Mouse (Mus musculus) liver, embryonic 14.5 days (tissue): ENCODE data around the gene Gfod1. TPM values are rescaled to one million over a fixed set of nuclear protein-coding genes. Genes with fewer than 3 reads are reported as not detected.

Source experiments
- ATAC-seq: fragments of 200-750 bp; cut with Nextera tagmentation; 2 replicates; pipeline ENCODE4 v1.8.0; 2017; ENCODE audit warnings: moderate number of reproducible peaks, mild to moderate bottlenecking, moderate library complexity; ENCODE audit not compliant: insufficient read depth
- DNase-seq, 3 experiments: peaks; one replicate each; pipeline ENCODE4 v3.0.0-alpha.2; 2012 to 2013; ENCODE audit warnings: low read depth in 3 of 3, low spot score in 3 of 3
- H3K27ac ChIP-seq: fragments of 300-500 bp; sonication (generic); 2 replicates; pipeline ENCODE4 v1.5.1; 2014; ENCODE audit warnings: moderate library complexity, mild to moderate bottlenecking, control low read depth, inconsistent platforms
- H3K27me3 ChIP-seq: fragments of 300-500 bp; sonication (generic); 2 replicates; pipeline ENCODE4 v1.6.1; 2014; ENCODE audit warnings: mild to moderate bottlenecking, low read length, moderate library complexity; ENCODE audit not compliant: control insufficient read depth, insufficient read depth
- H3K36me3 ChIP-seq: fragments of 300-500 bp; sonication (generic); replicated peaks from 2 replicates; pipeline ENCODE4 v1.6.1; 2014; ENCODE audit warnings: low read depth; ENCODE audit not compliant: control insufficient read depth, insufficient read depth
- H3K4me1 ChIP-seq, 2 experiments: fragments of 200-500 bp in 1 of 2; fragments of 300-500 bp in 1 of 2; sonication (generic) in 1 of 2; replicated peaks; 2 replicates each; pipeline ENCODE4 v1.6.1; 2012 to 2014; ENCODE audit warnings: antibody characterized with exemption in 1 of 2, inconsistent platforms in 1 of 2, low read length in 1 of 2; ENCODE audit not compliant: control insufficient read depth in 2 of 2, insufficient read depth in 2 of 2
- H3K4me2 ChIP-seq: fragments of 300-500 bp; sonication (generic); 2 replicates; pipeline ENCODE4 v1.6.1; 2014; ENCODE audit warnings: low read depth, mild to moderate bottlenecking, control low read depth, moderate library complexity
- H3K4me3 ChIP-seq, 2 experiments: fragments of 200-500 bp in 1 of 2; fragments of 300-500 bp in 1 of 2; sonication (generic) in 1 of 2; 2 replicates each; pipeline ENCODE4 v1.5.1; 2012 to 2014; ENCODE audit warnings: low read depth in 2 of 2, low read length in 2 of 2, mild to moderate bottlenecking in 2 of 2, control low read depth in 1 of 2, inconsistent platforms in 1 of 2, moderate library complexity in 1 of 2; ENCODE audit not compliant: insufficient read depth in 1 of 2
- H3K9ac ChIP-seq: fragments of 300-500 bp; sonication (generic); replicated peaks from 2 replicates; pipeline ENCODE4 v1.6.1; 2014; ENCODE audit warnings: mild to moderate bottlenecking, control low read depth, moderate library complexity
- H3K9me3 ChIP-seq: fragments of 300-500 bp; sonication (generic); 2 replicates; pipeline ENCODE4 v1.6.1; 2016; ENCODE audit warnings: low read length, mixed read lengths; ENCODE audit not compliant: control insufficient read depth
- CTCF ChIP-seq: IDR thresholded peaks from 2 replicates; pipeline ENCODE4 v1.5.1; 2016; ENCODE audit warnings: antibody characterized with exemption, low read depth, control low read depth
- EP300 ChIP-seq: IDR thresholded peaks from 2 replicates; pipeline ENCODE4 v1.6.1; 2016; ENCODE audit warnings: antibody characterized with exemption, low read depth
- WGBS: fragments of 180-500 bp; shearing (Covaris S2); extraction: QIAGEN DNeasy Blood & Tissue Kit; methylation state at CpG from one replicate; pipeline ENCODE4 v1.1.7; 2014; ENCODE audit not compliant: insufficient replicate concordance; 5-methylcytosine and 5-hydroxymethylcytosine counted together
- polyA plus RNA-seq, 2 experiments: library from polyadenylated mRNA; depleted of rRNA in 1 of 2; stranded (reverse) in 1 of 2; unstranded in 1 of 2; fragments of >200 nt; fragmentation: Nextera tagmentation in 1 of 2; extraction: Ambion mirVana in 1 of 2; gene quantifications; 2 replicates each; pipeline versions ENCODE4 v1.2.1 to v1.2.3; 2012 to 2014

Gfod1 gene
- polyA plus RNA-seq, 2 experiments: 0.41 to 0.42 TPM

GRCm38 (mm10) chr13:43266333-43266732, 37.6 kb downstream of the Gfod1 start:
- no peak for DNase-seq
- Histone ChIP-seq H3K27me3 (no peaks in the 10 kb centered on the region; the same call in 1 of the 2 replicates), H3K4me3 (no peak overlapping the region), H3K9me3 (no peaks in the 10 kb centered on the region), H3K9ac (no peak overlapping the region), H3K36me3 (no peaks in the 10 kb centered on the region), H3K4me2 (no peak overlapping the region), H3K27ac (no peak overlapping the region), H3K4me1 (peaks cover 2 to 14% of the 10 kb centered on the region in 2 experiments)
- ATAC-seq: no peak
- 51% methylated on average over 10 of the region's 10 CpGs for WGBS
- no peak for TF ChIP-seq EP300
- TF ChIP-seq CTCF: no peak

DNA sequence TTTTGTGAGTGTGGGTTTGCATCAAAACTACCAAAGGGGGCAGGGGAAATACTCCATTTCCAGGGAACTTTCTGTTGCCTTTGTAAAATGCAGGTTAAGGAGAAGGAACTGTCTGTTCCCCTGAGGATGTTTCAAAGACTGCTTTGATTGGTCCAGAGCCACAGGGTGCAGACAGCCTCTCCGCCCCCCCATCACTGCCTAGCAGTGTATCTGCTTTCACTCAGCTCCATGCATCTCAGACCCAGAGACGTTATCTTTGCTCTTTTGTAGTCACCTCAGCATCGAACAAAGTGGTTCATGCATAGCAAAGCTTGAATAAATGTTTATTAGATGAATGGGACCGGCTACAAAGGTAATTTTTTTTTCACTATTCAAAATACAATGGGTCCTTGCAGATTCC, 38.9 kb downstream of the Gfod1 start:
- peaks cover 11 to 25% of the 10 kb centered on the region in 2 experiments for H3K4me1 ChIP-seq
- no peak overlapping the region for H3K4me2 ChIP-seq
- TF ChIP-seq EP300 (no peak), CTCF (no peak)
- DNase-seq (no peak), ATAC-seq (no peak)
- H3K9me3 ChIP-seq: no peaks in the 10 kb centered on the region
- H3K9ac ChIP-seq: no peak overlapping the region
- H3K27ac ChIP-seq: no peak overlapping the region
- H3K36me3 ChIP-seq: no peaks in the 10 kb centered on the region
- no peaks in the 10 kb centered on the region; the same call in 1 of the 2 replicates for H3K27me3 ChIP-seq
- no peak overlapping the region for H3K4me3 ChIP-seq
- WGBS: 50% methylated on average over 4 of the region's 4 CpGs

DNA sequence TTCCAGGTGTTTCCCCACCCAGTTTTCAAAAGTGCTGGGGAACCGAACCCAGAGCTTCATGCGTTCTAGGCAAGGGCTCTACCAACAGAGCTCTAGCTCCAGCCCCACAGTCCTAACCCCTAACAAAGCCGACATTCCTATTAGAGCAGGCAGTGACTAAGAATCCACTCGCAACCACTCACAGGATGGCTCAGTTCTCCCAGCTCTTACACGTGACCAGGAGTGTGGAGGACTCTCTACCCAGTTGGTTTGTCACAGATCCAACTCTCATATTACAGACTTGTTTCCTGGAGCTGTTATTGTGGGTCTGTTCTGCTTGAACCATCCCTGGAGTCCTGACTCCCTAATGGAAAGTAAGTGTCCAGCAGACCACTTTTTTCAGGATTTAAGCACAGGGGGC, 40.3 kb downstream of the Gfod1 start:
- no peak overlapping the region for H3K9ac ChIP-seq
- peaks cover 22 to 34% of the 10 kb centered on the region in 2 experiments for H3K4me1 ChIP-seq

DNA sequence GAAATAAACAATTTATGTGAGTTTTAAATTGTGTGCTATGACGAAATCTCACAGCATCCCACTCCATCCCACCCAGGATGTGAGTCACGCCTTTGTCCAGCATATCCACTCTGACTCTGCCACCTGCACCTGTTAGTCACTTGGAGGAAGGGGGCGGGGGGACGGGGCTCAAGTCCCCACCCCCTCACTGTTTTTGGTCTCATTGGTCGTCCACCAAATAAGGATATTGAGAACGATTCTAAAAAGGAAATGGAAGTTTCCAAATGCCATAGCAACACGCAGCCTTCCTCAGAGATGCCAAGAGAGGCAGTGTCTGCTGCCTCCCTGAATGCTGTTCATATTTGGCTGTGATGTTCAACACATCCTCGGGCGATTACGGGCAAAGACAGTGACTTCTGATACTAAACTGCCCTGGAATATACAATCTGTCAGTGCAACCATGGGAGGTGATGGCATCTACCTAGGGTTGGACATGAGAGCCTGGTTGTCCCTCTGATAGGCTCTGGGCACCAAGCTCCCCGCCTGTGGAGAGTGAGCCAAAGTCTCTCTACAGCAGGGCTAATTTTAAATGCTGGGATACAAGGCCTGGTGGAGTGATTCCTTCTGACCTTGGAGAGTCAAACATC, 41.7 kb downstream of the Gfod1 start:
- Histone ChIP-seq H3K9ac (no peak overlapping the region), H3K36me3 (no peaks in the 10 kb centered on the region), H3K27me3 (no peaks in the 10 kb centered on the region), H3K4me3 (no peak overlapping the region), H3K27ac (no peak overlapping the region), H3K9me3 (no peaks in the 10 kb centered on the region), H3K4me2 (no peak overlapping the region), H3K4me1 (peaks cover 22 to 35% of the 10 kb centered on the region in 2 experiments)
- TF ChIP-seq EP300: no peak
- TF ChIP-seq CTCF: no peak
- ATAC-seq (no peak), DNase-seq (no peak)
- WGBS: 74% methylated on average over 11 of the region's 11 CpGs

More for the DNA sequence above, 40.3 kb downstream of the Gfod1 start:
- TF ChIP-seq CTCF: no peak
- TF ChIP-seq EP300: no peak
- ATAC-seq: no peak
- H3K9me3 ChIP-seq: no peaks in the 10 kb centered on the region
- H3K27me3 ChIP-seq: no peaks in the 10 kb centered on the region; the same call in 1 of the 2 replicates
- no peak for DNase-seq
- no peak overlapping the region for H3K27ac ChIP-seq
- no peak overlapping the region for H3K4me3 ChIP-seq
- no peaks in the 10 kb centered on the region for H3K36me3 ChIP-seq
- WGBS: 72% methylated on average over 5 of the region's 5 CpGs
- no peak overlapping the region for H3K4me2 ChIP-seq

DNA sequence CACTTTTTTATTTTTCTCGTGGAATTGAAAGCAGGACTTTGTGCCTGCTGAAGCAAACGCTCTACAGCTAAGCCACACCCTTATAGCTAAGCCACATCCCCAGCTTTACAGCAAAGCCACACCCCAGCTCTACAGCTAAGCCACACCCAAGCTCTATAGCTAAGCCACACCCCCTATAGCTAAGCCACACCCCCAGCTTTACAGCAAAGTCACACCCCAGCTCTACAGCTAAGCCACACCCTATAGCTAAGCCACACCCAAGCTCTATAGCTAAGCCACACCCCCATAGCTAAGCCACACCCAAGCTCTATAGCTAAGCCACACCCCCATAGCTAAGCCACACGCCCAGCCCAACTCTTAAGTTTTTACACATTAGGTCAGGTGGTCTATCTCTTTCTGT, 42.7 kb downstream of the Gfod1 start:
- Histone ChIP-seq H3K36me3 (no peaks in the 10 kb centered on the region), H3K4me1 (peaks cover 22 to 35% of the 10 kb centered on the region in 2 experiments), H3K4me3 (peak overlapping the region in 1 of 2 experiments; percentile 42; a peak in 2 of 4 replicates), H3K27me3 (no peaks in the 10 kb centered on the region), H3K9me3 (no peaks in the 10 kb centered on the region), H3K9ac (peak overlapping the region; percentile 60; the same call in 1 of the 2 replicates), H3K4me2 (peak overlapping the region; percentile 78), H3K27ac (peak overlapping the region; percentile 87)
- 11% methylated on average over 3 of the region's 3 CpGs for WGBS
- DNase-seq (peak; percentile 75 to 91 (median 82)), ATAC-seq (peak; percentile 93)
- TF ChIP-seq EP300: no peak
